Mouse (Mus musculus) frontal cortex, adult (tissue): ENCODE results near the gene Rcbtb2.

Source experiments
- ATAC-seq: cut with Nextera tagmentation; 2 replicates; pipeline ENCODE4 v1.9.2; 2017; ENCODE audit warnings: mild to moderate bottlenecking, moderate library complexity, mixed read lengths; ENCODE audit not compliant: low TSS enrichment

The Rcbtb2 gene

DNA sequence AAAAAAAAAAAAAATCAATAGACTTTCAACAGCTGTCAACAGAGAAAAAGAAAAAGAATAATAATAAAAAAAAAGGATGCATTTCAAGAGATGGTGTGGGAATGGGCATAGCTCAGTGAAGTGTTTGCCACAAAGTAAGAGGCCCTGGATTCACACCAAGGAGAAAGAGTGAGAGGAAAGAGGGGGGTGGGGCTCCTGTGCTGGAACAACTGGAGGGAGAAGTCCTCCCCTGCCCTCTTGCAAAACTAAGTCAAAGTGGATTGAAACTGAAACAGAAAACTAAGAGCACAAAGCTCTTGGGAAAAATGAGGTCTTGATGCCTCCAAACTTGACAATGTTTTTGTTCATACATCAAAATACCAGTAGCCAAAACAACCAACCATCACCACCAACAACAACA, 86.4 kb downstream of the Rcbtb2 start:
- no peak for ATAC-seq

DNA sequence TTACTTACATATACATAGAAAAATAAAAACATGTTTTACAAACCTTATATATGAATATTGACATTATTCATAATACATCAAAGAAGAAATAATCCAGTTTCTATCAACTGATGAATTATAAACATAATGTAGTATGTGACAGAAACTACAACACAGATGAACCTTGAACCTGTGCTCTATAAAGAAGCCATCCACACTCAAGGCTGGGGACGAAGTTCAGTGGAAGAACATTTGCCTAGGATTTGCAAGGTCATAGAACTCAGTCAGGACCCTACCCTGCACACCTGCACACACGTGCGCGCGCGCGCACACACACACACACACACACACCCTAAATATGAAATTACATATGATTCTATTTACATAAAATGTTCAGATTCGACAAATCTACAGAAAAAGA, 87.4 kb downstream of the Rcbtb2 start:
- ATAC-seq = no peak

DNA sequence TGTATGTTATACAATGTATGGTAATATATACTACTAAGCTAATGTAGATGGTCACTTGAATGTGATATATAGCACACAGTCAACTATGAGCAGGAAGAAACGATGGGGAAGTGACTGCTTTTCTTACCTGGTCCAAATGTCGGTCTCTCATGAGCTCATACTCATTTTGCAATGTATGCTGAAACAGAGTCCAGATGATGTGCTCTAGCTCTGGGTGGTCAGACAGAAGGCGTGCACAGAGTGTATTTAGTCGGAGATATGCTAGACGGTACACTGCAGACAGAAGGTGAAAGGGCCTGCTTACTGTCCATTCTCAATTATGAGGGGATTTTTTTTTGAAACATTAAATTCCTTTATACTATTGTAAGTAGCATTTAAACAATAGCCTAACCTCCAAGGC, 88.6 kb downstream of the Rcbtb2 start:
- ATAC-seq = no peak

DNA sequence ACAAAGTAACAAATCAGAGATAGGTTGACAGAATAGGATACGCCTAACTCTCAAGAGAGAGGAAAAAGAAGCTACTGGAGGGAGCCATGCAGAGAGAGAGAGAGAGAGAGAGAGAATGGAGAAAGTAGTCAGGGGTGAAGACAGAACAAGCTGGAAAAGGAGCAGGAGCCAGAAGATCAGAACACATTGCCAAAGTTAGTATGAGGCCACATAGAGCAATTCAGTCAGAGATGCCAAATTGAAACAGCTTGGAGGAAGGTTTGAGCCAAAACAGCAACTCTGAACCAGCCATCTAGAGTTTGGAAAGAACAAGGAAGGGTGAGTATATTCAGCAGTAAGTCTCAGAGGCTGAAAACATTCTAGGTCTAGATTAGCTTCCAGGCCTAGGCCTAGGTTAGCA, 94.2 kb downstream of the Rcbtb2 start:
- 0 out of 2 replicates have a peak, but pooled peaks have one; percentile 27 for ATAC-seq

DNA sequence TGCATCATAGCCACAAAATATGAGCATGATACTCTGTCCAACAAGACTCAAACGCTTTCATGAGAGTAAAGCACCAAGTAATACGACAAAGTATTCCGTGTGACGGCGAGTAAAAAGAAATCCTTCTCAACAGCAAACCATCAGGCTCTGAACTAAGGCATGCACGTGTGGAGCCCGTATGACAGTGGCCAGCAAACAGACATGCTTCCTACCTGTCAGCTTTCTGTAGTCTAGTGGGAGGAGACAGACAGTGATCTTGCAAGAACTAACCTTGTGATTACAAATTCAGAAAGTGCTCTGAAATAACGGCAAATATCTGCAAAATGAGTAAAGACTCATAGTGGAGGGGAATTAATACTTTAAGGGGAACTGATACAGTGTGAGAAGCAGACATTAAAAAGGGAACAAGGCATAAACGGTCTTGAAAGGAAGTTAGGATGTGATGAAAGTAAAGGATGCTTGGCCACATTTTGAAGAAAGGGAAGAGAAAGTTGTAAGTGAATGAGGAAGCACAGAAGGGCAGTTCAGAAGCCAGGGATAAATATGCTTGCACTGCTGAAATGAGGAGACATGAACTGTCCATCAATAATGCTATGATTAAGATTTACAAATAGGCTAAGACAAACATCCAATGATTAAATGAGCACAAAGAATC, 99.6 kb downstream of the Rcbtb2 start:
- no peak for ATAC-seq

DNA sequence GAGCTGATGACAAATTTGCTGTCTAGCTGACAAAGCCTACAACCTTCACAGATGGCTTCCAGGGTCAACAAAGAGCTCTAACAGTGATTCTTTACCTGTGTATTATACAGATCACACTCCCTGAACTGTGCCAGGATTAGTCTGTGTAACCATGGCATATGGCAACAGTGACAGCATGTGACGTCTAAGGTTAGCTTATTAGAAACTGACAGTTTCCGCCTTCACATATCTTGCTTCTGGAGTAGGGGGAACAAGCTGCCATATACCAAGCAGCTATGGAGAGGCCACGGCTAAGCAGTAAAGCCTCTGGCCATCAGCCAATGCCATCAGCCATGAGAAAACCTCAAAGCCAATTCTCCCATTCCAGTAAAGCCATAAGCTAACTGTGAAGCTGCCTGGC, 103.5 kb downstream of the Rcbtb2 start:
- ATAC-seq = no peak

DNA sequence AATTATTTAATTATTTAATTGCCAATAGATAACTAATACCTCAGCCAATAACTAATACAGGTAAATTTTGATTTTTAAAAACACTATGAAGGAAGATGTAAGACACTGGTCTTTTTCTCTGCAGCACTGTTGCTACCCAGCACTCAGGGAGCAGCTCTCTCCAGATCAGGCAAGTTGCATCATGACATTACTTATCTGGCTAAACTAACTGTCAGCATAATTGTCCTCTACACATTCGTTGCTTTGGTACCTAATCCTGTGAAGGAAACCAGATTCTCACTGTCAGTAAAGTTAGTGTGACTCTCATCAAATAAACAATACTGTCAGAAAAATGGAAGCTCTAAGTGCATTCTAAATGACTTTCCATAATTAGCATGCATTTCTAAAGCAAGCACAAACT, 104.0 kb downstream of the Rcbtb2 start:
- peak; percentile 52; the same call in 1 of the 2 replicates for ATAC-seq

DNA sequence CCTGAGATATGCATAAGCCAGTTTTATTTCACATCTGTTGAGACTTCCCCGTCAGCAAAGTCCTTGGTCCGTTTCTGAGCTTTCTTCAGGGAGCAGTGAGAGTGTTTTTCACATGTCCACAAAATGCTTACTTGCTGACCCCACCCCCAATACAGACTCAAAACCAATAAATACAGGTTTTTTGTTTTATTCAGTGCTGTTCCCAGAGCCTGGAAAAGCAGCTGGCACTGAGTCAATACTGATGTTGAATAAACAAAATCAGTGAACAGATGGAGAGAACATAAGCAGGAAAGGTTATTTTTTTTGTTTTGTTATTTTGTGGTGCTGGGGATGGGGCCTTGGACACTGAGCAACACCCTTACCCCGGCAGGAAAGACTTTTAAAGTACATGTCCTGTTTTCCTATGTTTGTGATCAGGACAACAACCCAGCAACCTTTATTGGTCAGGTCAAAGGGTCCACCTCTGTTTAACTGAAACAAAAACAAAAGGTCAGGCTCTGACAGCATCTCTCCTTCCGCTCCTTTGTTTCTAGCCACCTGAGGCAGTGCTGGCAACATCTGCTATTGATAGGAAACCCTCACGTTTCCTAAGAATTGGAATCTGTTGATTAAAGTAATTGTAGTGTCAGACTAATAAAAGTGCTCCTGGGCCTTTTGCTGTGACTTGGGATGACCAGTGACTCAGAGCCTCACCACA, 108.6 kb downstream of the Rcbtb2 start:
- no peak for ATAC-seq

DNA sequence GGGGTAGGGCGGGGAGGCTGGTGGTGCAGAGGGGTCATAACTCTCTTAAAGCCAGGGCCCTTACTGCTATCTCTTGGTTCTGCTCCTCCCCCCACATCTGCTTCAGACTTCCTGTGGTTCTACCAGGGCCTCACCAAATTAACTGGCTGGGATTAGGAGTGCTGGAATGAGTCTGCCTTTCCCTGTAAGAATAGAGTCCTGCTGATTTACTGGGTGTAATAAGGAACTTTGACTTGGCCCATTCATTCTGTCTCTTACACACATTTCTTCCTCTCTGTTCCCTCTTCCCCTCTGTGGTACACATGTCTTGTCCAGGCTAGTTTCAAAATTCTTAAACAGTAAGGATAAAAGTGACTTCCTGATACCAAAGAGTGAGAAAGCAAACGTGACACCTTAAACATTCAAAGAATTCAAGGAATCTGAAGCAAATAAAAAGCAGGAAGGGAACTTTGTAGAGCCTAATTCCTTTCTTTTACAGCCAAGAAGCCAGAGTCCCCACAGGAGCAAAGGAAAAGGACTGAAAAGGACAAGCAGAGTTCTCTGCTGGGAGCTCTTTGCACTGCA, 111.7 kb downstream of the Rcbtb2 start:
- ATAC-seq = no peak

DNA sequence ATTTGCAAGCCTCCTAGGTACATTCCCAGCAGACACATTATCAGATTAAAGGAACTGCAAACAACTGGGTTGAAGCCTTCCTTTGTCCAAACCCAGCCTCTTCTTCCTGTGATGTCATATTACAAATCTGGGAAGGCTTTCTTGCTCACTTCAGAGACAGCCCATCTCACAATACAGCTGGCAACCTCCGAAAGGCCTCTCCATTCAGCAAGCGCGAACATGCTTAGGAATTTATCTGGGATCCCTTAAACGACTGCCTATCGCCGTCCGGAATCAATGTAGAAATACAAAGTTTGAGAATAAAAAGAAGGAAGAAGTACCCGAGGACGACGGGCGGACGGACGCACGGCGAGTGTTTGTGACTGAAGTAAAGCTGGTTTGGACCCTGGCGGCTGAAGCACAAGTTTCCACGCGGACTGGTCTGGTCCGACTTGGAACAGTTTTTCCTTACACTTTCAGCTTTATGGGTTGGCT, 115.0 kb downstream of the Rcbtb2 start, which contains the start of gene Lpar6:
Lpar6 (plus strand) TSS at position 48 of the 474 bp plus-strand sequence.
- ATAC-seq = peak; percentile 86

DNA sequence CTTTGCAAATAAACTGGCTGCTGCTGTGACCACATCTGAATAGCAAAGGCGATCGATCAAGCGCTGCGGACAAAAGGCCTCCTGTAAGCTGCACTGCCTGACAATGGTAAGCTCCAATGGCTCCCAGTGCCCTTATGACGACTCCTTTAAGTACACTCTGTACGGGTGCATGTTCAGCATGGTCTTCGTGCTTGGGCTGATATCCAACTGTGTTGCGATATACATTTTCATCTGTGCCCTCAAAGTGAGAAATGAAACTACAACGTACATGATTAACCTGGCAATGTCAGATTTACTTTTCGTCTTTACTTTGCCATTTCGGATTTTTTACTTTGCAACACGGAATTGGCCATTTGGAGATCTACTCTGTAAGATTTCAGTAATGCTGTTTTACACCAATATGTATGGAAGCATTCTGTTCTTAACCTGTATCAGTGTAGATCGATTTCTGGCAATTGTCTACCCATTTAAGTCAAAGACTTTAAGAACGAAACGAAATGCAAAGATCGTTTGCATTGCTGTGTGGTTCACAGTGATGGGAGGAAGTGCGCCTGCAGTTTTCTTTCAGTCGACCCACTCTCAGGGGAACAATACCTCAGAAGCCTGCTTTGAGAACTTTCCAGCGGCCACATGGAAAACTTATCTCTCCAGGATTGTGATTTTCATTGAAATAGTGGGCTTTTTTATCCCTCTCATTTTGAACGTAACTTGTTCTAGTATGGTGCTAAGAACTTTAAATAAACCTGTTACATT, 115.8 kb downstream of the Rcbtb2 start:
- peak; percentile 61; the same call in 1 of the 2 replicates for ATAC-seq

DNA sequence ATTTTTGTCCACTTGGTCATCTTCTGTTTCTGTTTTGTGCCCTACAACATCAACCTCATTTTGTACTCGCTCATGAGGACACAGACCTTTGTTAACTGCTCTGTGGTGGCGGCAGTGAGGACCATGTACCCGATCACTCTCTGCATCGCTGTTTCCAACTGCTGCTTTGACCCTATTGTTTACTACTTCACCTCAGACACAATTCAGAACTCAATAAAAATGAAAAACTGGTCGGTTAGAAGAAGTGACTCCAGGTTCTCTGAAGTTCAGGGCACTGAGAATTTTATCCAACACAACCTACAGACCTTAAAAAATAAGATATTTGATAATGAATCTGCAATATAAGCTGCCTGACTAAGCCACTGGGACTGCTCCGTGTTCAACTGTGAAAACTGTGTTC, 116.5 kb downstream of the Rcbtb2 start:
- ATAC-seq = no peak

DNA sequence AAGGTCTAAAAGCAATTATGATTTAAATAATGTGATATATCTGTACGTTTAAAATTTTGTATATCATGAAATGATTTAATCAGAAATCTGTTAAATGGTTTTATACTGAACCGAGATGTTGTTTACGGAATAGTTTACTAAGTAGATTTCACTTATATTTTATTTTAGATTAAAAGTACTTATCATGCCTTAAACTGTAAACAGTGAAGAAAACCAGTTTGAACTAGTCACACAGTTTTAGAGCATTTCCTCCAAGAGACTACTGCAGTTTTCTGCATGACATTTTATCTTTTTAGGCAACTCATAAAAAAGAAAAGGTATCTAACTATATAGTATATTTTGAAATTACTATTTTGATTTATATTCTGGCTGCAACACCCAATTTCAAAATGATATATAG, 117.0 kb downstream of the Rcbtb2 start:
- no peak for ATAC-seq

DNA sequence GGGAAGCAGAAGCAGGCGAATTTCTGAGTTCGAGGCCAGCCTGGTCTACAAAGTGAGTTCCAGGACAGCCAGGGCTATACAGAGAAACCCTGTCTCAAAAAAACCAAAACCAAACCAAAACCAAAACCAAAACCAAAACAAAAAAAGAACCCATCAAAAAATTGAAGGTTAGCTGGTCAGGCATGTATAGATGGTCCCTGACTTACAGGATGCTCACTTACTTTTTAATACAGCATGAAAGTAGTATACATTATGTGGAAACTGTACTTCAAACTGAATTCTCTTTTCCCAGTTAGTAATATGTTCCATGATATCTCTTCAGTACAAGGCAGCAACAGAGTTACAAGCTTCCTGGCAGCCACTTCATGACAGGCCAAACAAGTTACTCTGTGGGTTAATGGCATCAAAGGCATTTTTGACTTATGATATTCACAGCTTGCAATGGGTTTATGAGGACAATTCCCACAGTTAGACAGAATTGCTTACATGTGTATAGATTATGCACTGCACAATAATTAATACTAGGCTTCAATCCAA, 121.3 kb downstream of the Rcbtb2 start:
- ATAC-seq = no peak

DNA sequence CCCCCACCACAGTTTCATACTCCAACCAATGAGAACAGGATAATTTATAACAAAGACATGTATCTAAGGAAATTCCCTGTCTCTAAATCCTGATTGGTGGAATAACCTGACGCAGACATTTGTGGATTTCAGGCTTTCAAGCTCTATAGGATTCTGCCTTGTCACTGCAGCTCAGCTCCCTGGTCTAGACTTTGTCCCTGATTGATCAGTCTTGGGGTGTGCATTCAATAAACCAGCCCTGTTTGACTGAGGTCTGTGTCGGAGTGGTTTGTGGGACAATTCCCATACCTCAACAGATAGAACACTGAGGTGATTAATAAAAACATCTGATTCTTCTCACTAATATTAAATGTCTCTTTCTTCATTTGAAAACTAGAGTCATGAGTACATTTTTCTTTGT, 127.2 kb downstream of the Rcbtb2 start:
- no peak for ATAC-seq

DNA sequence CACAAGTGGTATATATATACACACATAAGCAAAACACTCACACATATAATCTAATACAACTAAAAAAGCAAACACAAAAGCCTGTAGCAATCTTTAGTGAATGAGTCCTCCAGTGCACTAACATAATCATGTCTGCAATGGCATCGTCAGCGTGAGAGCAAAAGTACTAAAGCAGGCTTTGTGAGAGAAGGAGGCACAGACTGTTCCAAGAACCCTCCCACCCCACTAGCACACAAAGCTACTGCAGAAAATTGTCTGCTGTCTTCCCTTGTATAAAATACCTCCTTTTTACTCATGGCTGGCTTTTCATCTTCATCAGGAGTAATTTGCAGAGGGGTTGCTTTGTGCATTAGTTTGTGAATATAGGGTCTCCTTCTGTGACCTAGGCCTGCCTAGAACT, 129.4 kb downstream of the Rcbtb2 start:
- peak; percentile 87 for ATAC-seq

DNA sequence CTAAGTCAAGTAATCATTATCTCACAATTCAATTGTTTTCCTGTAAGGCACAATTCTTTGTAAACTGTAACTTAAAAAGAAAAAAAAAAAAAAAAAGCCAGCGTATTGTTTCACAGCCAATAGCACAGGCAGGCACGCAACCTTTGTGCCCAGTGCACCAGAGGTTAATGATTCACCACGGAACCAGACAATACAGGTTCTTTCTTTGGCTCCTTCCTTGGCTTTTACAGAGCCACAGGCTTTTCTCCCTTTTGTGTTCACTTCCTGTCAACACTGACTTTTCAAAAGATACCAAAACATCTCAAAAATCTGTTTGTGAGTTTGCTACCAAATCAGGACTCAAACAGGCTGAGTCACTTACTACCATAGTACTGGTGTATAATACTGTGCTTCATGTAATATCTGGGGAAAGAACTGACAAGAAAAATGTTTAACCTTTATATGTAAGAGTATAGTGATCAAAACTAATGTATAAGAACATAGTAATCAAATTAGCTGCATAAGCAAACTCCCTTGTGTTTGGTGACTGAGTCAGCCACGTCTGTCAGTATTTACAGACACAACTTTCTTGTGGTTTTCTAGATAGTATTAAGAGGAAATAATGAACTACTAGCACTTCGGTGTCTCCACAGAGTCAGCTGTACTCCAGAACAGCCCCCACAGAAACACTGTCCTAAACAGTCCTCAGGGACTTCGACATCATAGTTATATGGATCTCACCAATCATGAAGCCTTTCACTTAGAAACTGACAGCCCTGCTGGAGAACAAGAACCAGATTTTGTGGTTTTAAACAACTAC, 130.8 kb downstream of the Rcbtb2 start:
- no peak for ATAC-seq

DNA sequence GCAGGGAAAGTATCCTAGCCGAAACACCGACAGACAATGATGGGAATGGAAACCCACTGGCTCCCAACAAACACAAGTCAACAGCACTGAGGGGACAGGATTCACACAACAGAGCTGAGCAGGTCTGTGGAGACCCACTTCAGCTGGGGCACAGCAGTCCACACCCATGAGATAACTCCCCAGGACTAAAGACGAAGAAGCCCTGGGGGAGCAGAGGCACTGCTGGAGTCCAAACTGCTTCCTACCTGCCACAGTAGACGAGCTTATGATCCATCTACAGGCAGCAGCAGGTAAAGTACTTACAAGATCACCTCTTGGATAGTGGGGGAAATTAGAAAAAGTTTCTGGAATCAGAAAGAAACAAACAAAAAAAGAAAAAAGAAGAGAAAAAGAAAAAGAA, 131.6 kb downstream of the Rcbtb2 start:
- ATAC-seq = no peak

DNA sequence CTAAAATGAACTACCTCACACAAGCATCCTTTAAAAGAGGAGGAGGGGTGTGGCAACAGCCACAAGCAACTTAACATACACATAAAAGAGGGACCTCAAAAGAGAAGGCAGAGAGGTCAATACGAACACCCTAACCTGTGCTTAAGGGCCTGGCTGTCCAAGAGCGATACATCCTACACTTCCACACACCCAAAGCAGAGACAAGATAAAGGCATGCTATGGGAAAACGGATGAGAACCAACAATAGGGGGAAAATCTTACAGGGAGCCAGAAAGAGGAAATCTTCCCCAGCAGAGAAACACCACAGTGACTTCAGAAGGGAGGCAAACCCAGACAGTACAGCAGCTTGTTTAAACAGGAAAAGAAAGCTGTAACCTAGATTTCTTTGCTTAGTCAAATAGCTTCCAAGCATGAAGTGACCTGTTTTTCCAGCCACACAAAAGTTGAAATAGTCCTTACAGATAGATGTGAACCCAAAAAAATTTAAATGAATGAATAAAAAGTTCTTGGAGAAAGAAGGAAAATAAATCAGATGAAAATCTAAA, 132.7 kb downstream of the Rcbtb2 start:
- peak; percentile 79 for ATAC-seq

DNA sequence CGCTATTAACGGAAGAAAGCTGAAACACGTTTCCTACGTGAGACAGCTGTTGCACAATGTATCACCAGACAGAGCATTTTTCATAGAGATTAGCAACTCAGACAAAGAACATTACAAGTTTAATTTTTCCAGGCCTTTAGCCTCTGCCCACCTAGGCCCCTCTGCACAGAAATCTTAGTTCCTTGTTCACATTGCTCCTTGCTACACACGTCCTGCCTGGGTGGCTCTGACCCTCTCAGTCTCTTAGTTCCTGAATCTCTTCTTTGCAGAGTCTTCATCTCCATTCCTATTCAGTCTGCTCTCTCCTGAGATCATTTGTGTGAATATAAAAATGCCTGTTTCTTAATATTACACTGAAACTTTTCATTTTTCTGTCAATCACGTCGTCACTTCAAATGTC, 134.5 kb downstream of the Rcbtb2 start:
- ATAC-seq = no peak
